Comparison of ENCODE assay signal across 10 mouse cellular contexts in the genomic region with DNA sequence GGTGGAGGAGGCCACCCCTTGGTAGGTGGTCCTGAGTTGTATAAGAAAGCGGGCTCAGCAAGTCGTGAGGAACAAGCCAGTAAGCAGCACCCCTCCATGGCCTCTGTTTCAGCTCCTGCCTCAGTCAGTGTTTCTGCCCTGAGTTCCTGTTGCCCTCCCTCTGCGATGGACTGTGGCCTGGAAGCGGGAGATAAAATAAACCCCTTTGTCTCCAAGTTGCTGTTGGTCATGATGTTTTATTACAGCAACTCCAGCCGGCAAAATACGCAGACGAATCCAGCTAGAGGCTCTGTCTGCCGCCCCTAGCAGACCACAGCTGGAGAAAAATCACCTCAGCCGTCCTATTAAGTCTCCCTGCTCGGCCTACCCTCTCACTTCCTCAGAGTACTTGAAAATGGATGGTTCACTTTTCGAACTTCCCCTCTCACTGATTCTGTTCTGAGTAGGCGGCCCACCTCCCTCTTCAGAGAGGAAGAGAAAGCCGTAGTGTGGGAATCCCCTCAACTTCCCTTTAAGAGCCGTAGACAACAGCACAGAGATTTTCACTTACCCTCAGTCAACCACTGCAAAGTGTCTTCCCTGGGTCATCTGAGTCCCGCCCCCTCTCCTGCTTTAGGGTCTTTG. TPM values are rescaled to one million over a fixed set of nuclear protein-coding genes. Genes with fewer than 3 reads are reported as not detected.
A peak's percentile ranks its signal among the peaks of the same experiment; 100 is the strongest.
DNase-seq lines count a peak whose midpoint lies in the region; ATAC-seq lines count a peak whose summit lies in the region.
"Had no signal": no experiment of that assay in that cellular context is flagged by ENCODE, and none has a peak within 500 bp of the region (broad histone marks: within the 10 kb centered on the region; RNA-seq: fewer than 3 reads in every experiment).

No protein-coding gene starts in this region.

- 0 out of 2 replicates have a peak overlapping the region, but pooled peaks have one; percentile 36 for H3K27ac ChIP-seq in liver, embryonic 12.5 days
- H3K27ac ChIP-seq in forebrain, embryonic 15.5 days (replicated peaks), result no peak overlapping the region
- H3K27ac ChIP-seq in forebrain, embryonic 11.5 days (ENCODE audit: low read depth, low read length), result no peak overlapping the region
- H3K27ac ChIP-seq: heart, embryonic 15.5 days had no signal

- H3K4me3 ChIP-seq in liver, embryonic 12.5 days, result no peak overlapping the region
- H3K4me3 ChIP-seq in forebrain, embryonic 15.5 days, result no peak overlapping the region
- H3K4me3 ChIP-seq in forebrain, embryonic 11.5 days (ENCODE audit: low read depth, low read length), result no peak overlapping the region
- H3K4me3 ChIP-seq: heart, embryonic 15.5 days had no signal

- H3K9me3 ChIP-seq in liver, embryonic 12.5 days (replicated peaks), result no peaks in the 10 kb centered on the region
- no peaks in the 10 kb centered on the region for H3K9me3 ChIP-seq in forebrain, embryonic 15.5 days
- no peaks in the 10 kb centered on the region for H3K9me3 ChIP-seq in forebrain, embryonic 11.5 days (ENCODE audit: control insufficient read depth, low read length)
- H3K9me3 ChIP-seq: heart, embryonic 15.5 days had no signal

- H3K4me2 ChIP-seq in liver, embryonic 12.5 days, result no peak overlapping the region
- no peak overlapping the region for H3K4me2 ChIP-seq in forebrain, embryonic 15.5 days (replicated peaks)
- no peak overlapping the region for H3K4me2 ChIP-seq in forebrain, embryonic 11.5 days (ENCODE audit: low read depth, low read length, severe bottlenecking)
- H3K4me2 ChIP-seq: heart, embryonic 15.5 days had no signal

- H3K36me3 ChIP-seq in liver, embryonic 12.5 days, result no peaks in the 10 kb centered on the region
- no peaks in the 10 kb centered on the region for H3K36me3 ChIP-seq in forebrain, embryonic 15.5 days
- no peaks in the 10 kb centered on the region for H3K36me3 ChIP-seq in forebrain, embryonic 11.5 days (ENCODE audit: control insufficient read depth, insufficient read depth, low read length)
- H3K36me3 ChIP-seq: heart, embryonic 15.5 days had no signal

- WGBS in liver, embryonic 12.5 days (ENCODE audit: insufficient replicate concordance), result 21% methylated on average over 15 of the region's 15 CpGs
- WGBS in forebrain, embryonic 15.5 days, result 83% methylated on average over 15 of the region's 15 CpGs
- WGBS in forebrain, embryonic 11.5 days, result 81% methylated on average over 15 of the region's 15 CpGs

- ATAC-seq in liver, embryonic 12.5 days, result no peak
- ATAC-seq in forebrain, embryonic 15.5 days (replicated peaks), result no peak
- ATAC-seq in forebrain, embryonic 11.5 days (replicated peaks; ENCODE audit: low FRiP score), result no peak

- H3K9ac ChIP-seq in liver, embryonic 12.5 days, result no peak overlapping the region
- no peak overlapping the region for H3K9ac ChIP-seq in forebrain, embryonic 15.5 days (replicated peaks)
- no peak overlapping the region for H3K9ac ChIP-seq in forebrain, embryonic 11.5 days (ENCODE audit: low read length)
- H3K9ac ChIP-seq: heart, embryonic 15.5 days had no signal

- peak; percentile 2 for DNase-seq in left cerebral cortex, adult 11 months (ENCODE audit: low spot score)
- no peak for DNase-seq in left cerebral cortex, adult 8-10 months (ENCODE audit: low spot score in 2 of 2)
- DNase-seq in brain, adult 2 months (ENCODE audit: low read depth, low spot score), result peak; percentile 57
- peak; percentile 89 to 92 for DNase-seq in spleen, postnatal 36 days (ENCODE audit: low spot score in 2 of 2)
- no peak for DNase-seq in urinary bladder, adult 18-20 months (ENCODE audit: low spot score in 2 of 2)
- no peak for DNase-seq in forebrain, embryonic 11.5 days (ENCODE audit: low spot score)
- DNase-seq: adrenal gland, postnatal 25 days had no signal

- no peaks in the 10 kb centered on the region for H3K27me3 ChIP-seq in liver, embryonic 12.5 days (replicated peaks)
- H3K27me3 ChIP-seq in forebrain, embryonic 15.5 days, result no peaks in the 10 kb centered on the region
- H3K27me3 ChIP-seq in forebrain, embryonic 11.5 days (ENCODE audit: control insufficient read depth, insufficient read depth, low read length), result no peaks in the 10 kb centered on the region
- H3K27me3 ChIP-seq: heart, embryonic 15.5 days had no signal

- H3K4me1 ChIP-seq in liver, embryonic 12.5 days, result 0 out of 2 replicates have a peak, but pooled peaks cover 4% of the 10 kb centered on the region
- H3K4me1 ChIP-seq in forebrain, embryonic 15.5 days, result no peaks in the 10 kb centered on the region
- no peaks in the 10 kb centered on the region for H3K4me1 ChIP-seq in forebrain, embryonic 11.5 days (replicated peaks; ENCODE audit: control insufficient read depth, insufficient read depth, low read length)
- H3K4me1 ChIP-seq: heart, embryonic 15.5 days had no signal

RNA-seq across cellular contexts. Expression of a gene that starts 28.2 kb away (rescaled TPM):
- total RNA-seq in left cerebral cortex, adult 8-10 months (2022), result under 1 TPM in 2 of 4 experiments, not detected in 2; 0.30 to 0.32 TPM
- polyA plus RNA-seq in liver, embryonic 12.5 days (2016; fragmentation: Nextera tagmentation; extraction: Ambion mirVana), result 1.7 and 2.0 TPM in 2 replicates
- 0.29 and 0.34 TPM in 2 replicates for polyA plus RNA-seq in forebrain, embryonic 15.5 days (2015; fragmentation: Nextera tagmentation; extraction: Ambion mirVana)
- 0.99 and 1.1 TPM in 2 replicates for polyA plus RNA-seq in forebrain, embryonic 11.5 days (2014; fragmentation: Nextera tagmentation; extraction: Ambion mirVana)

Comparison
In these comparisons a context has a peak if more than half of its experiments do, and no peak if none do; other contexts are left out.
1. DNase-seq: peak in left cerebral cortex, adult 11 months (single experiment), brain, adult 2 months (single experiment) and spleen, postnatal 36 days (2 of 2); none in left cerebral cortex, adult 8-10 months (0 of 2), urinary bladder, adult 18-20 months (0 of 2) and forebrain, embryonic 11.5 days (single experiment).